Mouse (Mus musculus): ENCODE results near the gene Tmx2. TPM values are rescaled to one million over a fixed set of nuclear protein-coding genes. Genes with fewer than 3 reads are reported as not detected.
A peak's percentile ranks its signal among the peaks of the same experiment; 100 is the strongest.

Gene Tmx2
- total and polyA plus RNA-seq, 3 experiments = 4.0 to 96.2 (median 66.2) TPM

- DNase-seq (ENCODE audit: low spot score) (no peak), ATAC-seq (ENCODE audit: extremely low read depth, insufficient number of reproducible peaks, low FRiP score, poor library complexity, severe bottlenecking) (no peak)
- H3K27me3 ChIP-seq (ENCODE audit: insufficient read depth, low read length) = no peaks in the 10 kb centered on the region
- peaks cover 39% of the 10 kb centered on the region for H3K36me3 ChIP-seq (replicated peaks)
- TF ChIP-seq POLR2AphosphoS5 (IDR thresholded peaks at IDR 0.05; ENCODE audit: insufficient replicate concordance, low read depth, low read length) (no peak), GATA1 (IDR thresholded peaks at IDR 0.05; ENCODE audit: borderline replicate concordance, low read length) (no peak), GATA2 (IDR thresholded peaks at IDR 0.05; ENCODE audit: borderline replicate concordance, low read depth, low read length) (no peak), CTCF (IDR thresholded peaks at IDR 0.05; ENCODE audit: low read depth, low read length) (no peak), TAL1 (conservative IDR thresholded peaks at IDR 0.05; ENCODE audit: low read depth, low read length) (no peak)
- H3K4me3 ChIP-seq (ENCODE audit: low read depth, low read length) = no peak overlapping the region
- no peaks in the 10 kb centered on the region for H3K9me3 ChIP-seq (replicated peaks)
- H3K4me1 ChIP-seq (ENCODE audit: insufficient read depth, low read depth, low read length) = peaks cover 61% of the 10 kb centered on the region
Observed at GRCm38 (mm10) chr2:84636231-84636741, 42.7 kb downstream of the Tmx2 start.

DNA sequence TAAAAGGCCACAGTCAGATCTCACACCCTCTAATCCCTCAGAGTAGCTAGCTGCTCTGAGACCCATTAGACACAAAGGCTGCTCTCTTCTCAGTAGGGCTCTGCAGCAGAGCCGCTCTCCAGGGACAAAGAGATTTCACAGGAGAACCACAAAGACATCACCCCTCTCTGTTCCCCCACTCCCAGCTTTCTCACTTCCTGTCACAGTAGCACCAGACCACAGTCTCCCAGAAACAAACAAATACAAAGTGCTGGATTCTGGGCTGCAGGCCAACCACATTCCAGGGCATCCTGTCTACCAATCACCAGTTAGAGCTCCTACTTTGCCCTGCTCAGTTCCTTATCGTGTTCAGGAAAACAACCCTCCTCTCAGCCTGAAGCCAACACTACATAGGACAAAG, 43.3 kb downstream of the Tmx2 start:
- no peak overlapping the region for H3K4me3 ChIP-seq (ENCODE audit: low read depth, low read length)
- DNase-seq (ENCODE audit: low spot score) (no peak), ATAC-seq (ENCODE audit: extremely low read depth, insufficient number of reproducible peaks, low FRiP score, poor library complexity, severe bottlenecking) (no peak)
- peaks cover 35% of the 10 kb centered on the region for H3K36me3 ChIP-seq (replicated peaks)
- H3K9me3 ChIP-seq (replicated peaks) = no peaks in the 10 kb centered on the region
- peaks cover 60% of the 10 kb centered on the region for H3K4me1 ChIP-seq (ENCODE audit: insufficient read depth, low read depth, low read length)
- H3K27me3 ChIP-seq (ENCODE audit: insufficient read depth, low read length) = no peaks in the 10 kb centered on the region
- TF ChIP-seq GATA2 (IDR thresholded peaks at IDR 0.05; ENCODE audit: borderline replicate concordance, low read depth, low read length) (no peak), GATA1 (IDR thresholded peaks at IDR 0.05; ENCODE audit: borderline replicate concordance, low read length) (no peak), POLR2AphosphoS5 (IDR thresholded peaks at IDR 0.05; ENCODE audit: insufficient replicate concordance, low read depth, low read length) (no peak), TAL1 (conservative IDR thresholded peaks at IDR 0.05; ENCODE audit: low read depth, low read length) (no peak), CTCF (IDR thresholded peaks at IDR 0.05; ENCODE audit: low read depth, low read length) (no peak)

GRCm38 (mm10) chr2:84634934-84635482, 43.9 kb downstream of the Tmx2 start:
- DNase-seq (ENCODE audit: low spot score) (no peak), ATAC-seq (ENCODE audit: extremely low read depth, insufficient number of reproducible peaks, low FRiP score, poor library complexity, severe bottlenecking) (no peak)
- Histone ChIP-seq H3K9me3 (replicated peaks) (no peaks in the 10 kb centered on the region), H3K4me1 (ENCODE audit: insufficient read depth, low read depth, low read length) (peaks cover 60% of the 10 kb centered on the region), H3K27me3 (ENCODE audit: insufficient read depth, low read length) (no peaks in the 10 kb centered on the region), H3K36me3 (replicated peaks) (peaks cover 34% of the 10 kb centered on the region), H3K4me3 (ENCODE audit: low read depth, low read length) (no peak overlapping the region)
- TF ChIP-seq TAL1 (conservative IDR thresholded peaks at IDR 0.05; ENCODE audit: low read depth, low read length) (no peak), GATA2 (IDR thresholded peaks at IDR 0.05; ENCODE audit: borderline replicate concordance, low read depth, low read length) (no peak), CTCF (IDR thresholded peaks at IDR 0.05; ENCODE audit: low read depth, low read length) (no peak), POLR2AphosphoS5 (IDR thresholded peaks at IDR 0.05; ENCODE audit: insufficient replicate concordance, low read depth, low read length) (no peak), GATA1 (IDR thresholded peaks at IDR 0.05; ENCODE audit: borderline replicate concordance, low read length) (no peak)

DNA sequence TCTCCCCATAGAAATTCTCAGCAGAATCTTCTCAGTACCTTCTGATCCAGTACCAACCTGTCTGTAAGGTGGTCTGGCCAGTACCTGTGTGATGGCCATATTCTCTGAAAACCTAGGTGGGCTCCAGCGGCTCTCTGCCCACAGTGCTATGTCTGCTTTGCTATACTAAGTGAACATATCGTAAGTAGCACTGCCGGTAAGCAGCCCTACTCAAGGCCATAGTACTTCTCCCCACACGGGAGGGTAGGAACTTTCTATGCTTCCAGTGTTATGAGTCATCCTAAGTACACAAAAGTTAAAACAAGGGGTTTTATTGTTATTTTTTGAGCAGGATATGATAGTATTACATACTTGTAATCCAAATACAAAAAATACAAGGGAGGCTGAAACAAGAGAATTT, 44.9 kb downstream of the Tmx2 start:
- H3K4me3 ChIP-seq (ENCODE audit: low read depth, low read length) = no peak overlapping the region
- TF ChIP-seq GATA1 (IDR thresholded peaks at IDR 0.05; ENCODE audit: borderline replicate concordance, low read length) (no peak), GATA2 (IDR thresholded peaks at IDR 0.05; ENCODE audit: borderline replicate concordance, low read depth, low read length) (no peak), CTCF (IDR thresholded peaks at IDR 0.05; ENCODE audit: low read depth, low read length) (no peak), POLR2AphosphoS5 (IDR thresholded peaks at IDR 0.05; ENCODE audit: insufficient replicate concordance, low read depth, low read length) (no peak), TAL1 (conservative IDR thresholded peaks at IDR 0.05; ENCODE audit: low read depth, low read length) (no peak)
- peaks cover 60% of the 10 kb centered on the region for H3K4me1 ChIP-seq (ENCODE audit: insufficient read depth, low read depth, low read length)
- peaks cover 39% of the 10 kb centered on the region for H3K36me3 ChIP-seq (replicated peaks)
- H3K9me3 ChIP-seq (replicated peaks) = no peaks in the 10 kb centered on the region
- ATAC-seq (ENCODE audit: extremely low read depth, insufficient number of reproducible peaks, low FRiP score, poor library complexity, severe bottlenecking) (no peak), DNase-seq (ENCODE audit: low spot score) (no peak)
- H3K27me3 ChIP-seq (ENCODE audit: insufficient read depth, low read length) = no peaks in the 10 kb centered on the region

- Histone ChIP-seq H3K4me3 (ENCODE audit: low read depth, low read length) (peak overlapping the region; percentile 42; the same call in 1 of the 2 replicates), H3K27me3 (ENCODE audit: insufficient read depth, low read length) (no peaks in the 10 kb centered on the region), H3K4me1 (ENCODE audit: insufficient read depth, low read depth, low read length) (peaks cover 60% of the 10 kb centered on the region), H3K9me3 (replicated peaks) (no peaks in the 10 kb centered on the region), H3K36me3 (replicated peaks) (peaks cover 44% of the 10 kb centered on the region)
- no peak for TF ChIP-seq GATA1 (IDR thresholded peaks at IDR 0.05; ENCODE audit: borderline replicate concordance, low read length)
- no peak for TF ChIP-seq TAL1 (conservative IDR thresholded peaks at IDR 0.05; ENCODE audit: low read depth, low read length)
- no peak for TF ChIP-seq POLR2AphosphoS5 (IDR thresholded peaks at IDR 0.05; ENCODE audit: insufficient replicate concordance, low read depth, low read length)
- no peak for TF ChIP-seq GATA2 (IDR thresholded peaks at IDR 0.05; ENCODE audit: borderline replicate concordance, low read depth, low read length)
- no peak for TF ChIP-seq CTCF (IDR thresholded peaks at IDR 0.05; ENCODE audit: low read depth, low read length)
- DNase-seq (ENCODE audit: low spot score) = no peak
- ATAC-seq (ENCODE audit: extremely low read depth, insufficient number of reproducible peaks, low FRiP score, poor library complexity, severe bottlenecking) = peak; percentile 71
Observed at GRCm38 (mm10) chr2:84632999-84633398, 45.9 kb downstream of the Tmx2 start.

- DNase-seq (ENCODE audit: low spot score) (no peak), ATAC-seq (ENCODE audit: extremely low read depth, insufficient number of reproducible peaks, low FRiP score, poor library complexity, severe bottlenecking) (no peak)
- no peak overlapping the region for H3K4me3 ChIP-seq (ENCODE audit: low read depth, low read length)
- H3K36me3 ChIP-seq (replicated peaks) = peaks cover 39% of the 10 kb centered on the region
- H3K27me3 ChIP-seq (ENCODE audit: insufficient read depth, low read length) = no peaks in the 10 kb centered on the region
- no peak for TF ChIP-seq CTCF (IDR thresholded peaks at IDR 0.05; ENCODE audit: low read depth, low read length)
- TF ChIP-seq GATA1 (IDR thresholded peaks at IDR 0.05; ENCODE audit: borderline replicate concordance, low read length) = no peak
- TF ChIP-seq GATA2 (IDR thresholded peaks at IDR 0.05; ENCODE audit: borderline replicate concordance, low read depth, low read length) = no peak
- TF ChIP-seq POLR2AphosphoS5 (IDR thresholded peaks at IDR 0.05; ENCODE audit: insufficient replicate concordance, low read depth, low read length) = no peak
- no peak for TF ChIP-seq TAL1 (conservative IDR thresholded peaks at IDR 0.05; ENCODE audit: low read depth, low read length)
- H3K4me1 ChIP-seq (ENCODE audit: insufficient read depth, low read depth, low read length) = peaks cover 56% of the 10 kb centered on the region
- no peaks in the 10 kb centered on the region for H3K9me3 ChIP-seq (replicated peaks)
Observed at GRCm38 (mm10) chr2:84632001-84632400, 46.9 kb downstream of the Tmx2 start.
